Mouse (Mus musculus): ENCODE results near the gene Pcbp2.

- TF ChIP-seq POLR2A (IDR thresholded peaks at IDR 0.05; ENCODE audit: extremely low read depth, insufficient read depth, low read length) (no peak), CTCF (IDR thresholded peaks at IDR 0.05; ENCODE audit: extremely low read depth, insufficient read depth, low read length) (no peak)
These were observed 12.8 kb downstream of the Pcbp2 start for GRCm38 (mm10) chr15:102483136-102483535.
